Mouse (Mus musculus): ENCODE measurements around the gene Mrpl4.
"Not testable (repeated sequence)": the region's sequence is repeated elsewhere in the genome, so short reads cannot be mapped to it uniquely, and the experiment has no call there.

Mrpl4 gene

GRCm38 (mm10) chr9:20983169-20983568 lies 19.4 kb upstream of the Mrpl4 start:
- DNase-seq (ENCODE audit: extremely low spot score, low read depth, low spot score): no peak

DNA sequence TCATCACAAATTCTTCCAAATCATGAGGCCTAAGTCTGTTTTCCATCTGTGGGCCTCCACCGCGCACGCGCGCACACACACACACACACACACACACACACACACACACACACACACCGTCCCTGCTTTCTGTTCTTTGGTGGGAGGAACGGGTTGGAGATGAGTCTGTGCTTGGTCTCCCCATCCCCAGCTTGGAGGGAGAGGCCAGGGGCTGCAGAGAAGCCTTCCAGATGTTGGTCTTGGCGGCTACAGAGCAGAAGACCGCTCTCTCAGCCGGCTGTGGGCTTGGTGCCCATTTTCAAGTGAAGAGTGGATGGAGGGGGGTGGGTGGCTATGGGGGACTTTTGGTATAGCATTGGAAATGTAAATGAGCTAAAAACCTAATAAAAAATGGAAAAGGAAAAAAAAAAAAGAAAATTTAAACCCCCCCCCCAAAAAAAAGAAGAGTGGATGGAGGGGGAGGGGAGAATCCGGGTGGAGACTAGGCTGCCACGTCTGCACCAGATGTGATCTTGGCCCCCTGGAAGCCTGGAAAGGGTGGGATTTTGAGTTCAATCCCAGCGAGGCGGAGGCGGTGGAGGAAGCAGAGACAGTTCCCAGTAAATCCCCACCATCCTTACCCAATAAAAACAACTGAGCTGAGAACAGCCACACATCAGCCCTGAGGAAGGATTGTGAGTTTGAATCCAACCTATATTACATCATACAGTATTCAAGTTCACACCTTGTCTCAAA lies 15.4 kb upstream of the Mrpl4 start:
- no peak for DNase-seq (ENCODE audit: extremely low spot score, low read depth, low spot score)

GRCm38 (mm10) chr9:20987953-20988352 lies 14.6 kb upstream of the Mrpl4 start:
- DNase-seq (ENCODE audit: extremely low spot score, low read depth, low spot score): no peak

GRCm38 (mm10) chr9:20990861-20991260 lies 11.7 kb upstream of the Mrpl4 start:
- no peak for DNase-seq (ENCODE audit: extremely low spot score, low read depth, low spot score)

DNA sequence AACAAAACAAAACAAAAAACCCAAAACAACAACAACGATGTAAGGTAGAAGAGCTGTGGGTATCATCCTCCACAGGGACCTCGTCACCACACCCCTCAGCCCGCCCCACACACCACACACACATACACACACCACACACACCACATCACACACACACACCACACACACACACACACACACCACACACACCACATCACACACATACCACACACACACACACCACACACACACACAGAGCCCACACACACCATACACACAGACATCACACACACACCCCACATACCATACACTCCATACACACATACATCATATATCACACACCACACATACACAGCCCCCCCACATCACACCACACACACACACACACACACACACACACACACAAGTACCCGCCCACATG lies 11.0 kb upstream of the Mrpl4 start:
- DNase-seq (ENCODE audit: extremely low spot score, low read depth, low spot score): no peak

DNA sequence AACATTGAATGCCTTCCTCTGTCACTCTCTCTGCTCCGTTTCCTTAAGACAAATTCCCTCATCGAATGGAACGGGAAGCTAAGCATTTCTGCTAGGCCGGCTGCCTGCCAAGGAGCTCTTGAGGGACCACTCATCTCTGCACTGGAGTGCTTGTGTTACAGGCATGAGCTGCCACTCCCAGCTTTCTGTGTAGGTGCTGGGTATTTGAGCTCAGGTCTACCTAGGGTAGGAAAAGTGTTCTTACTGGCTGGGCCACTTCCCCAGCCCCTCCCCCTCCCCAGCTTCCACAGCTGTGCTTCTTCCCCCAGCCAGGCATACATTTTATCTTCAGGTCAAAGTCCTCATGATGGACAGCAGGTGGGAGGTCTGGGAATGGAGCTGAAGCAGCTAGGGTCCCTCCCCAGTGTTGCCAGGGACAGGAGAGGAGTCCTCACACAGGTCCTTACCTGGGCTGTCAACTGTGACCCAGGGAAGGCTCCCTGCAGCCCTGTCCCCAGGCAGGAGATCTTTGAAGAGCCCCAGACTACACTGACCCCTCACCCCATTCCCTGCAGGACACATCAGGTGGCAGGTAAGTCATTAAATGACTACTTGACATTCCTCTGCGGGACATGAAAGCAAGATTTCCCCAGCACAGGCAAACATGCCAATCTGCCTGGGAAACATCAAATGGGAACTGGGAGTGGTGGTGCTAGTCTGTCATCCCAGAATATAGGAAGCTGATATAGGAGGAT lies 9.2 kb upstream of the Mrpl4 start:
- no peak for DNase-seq (ENCODE audit: extremely low spot score, low read depth, low spot score)

- no peak for DNase-seq (ENCODE audit: extremely low spot score, low read depth, low spot score)
These were observed 7.5 kb upstream of the Mrpl4 start for GRCm38 (mm10) chr9:20995069-20995468.

- DNase-seq (ENCODE audit: extremely low spot score, low read depth, low spot score): no peak
These were observed 5.5 kb upstream of the Mrpl4 start for GRCm38 (mm10) chr9:20997065-20997464.

GRCm38 (mm10) chr9:20998337-20998736 lies 4.2 kb upstream of the Mrpl4 start:
- DNase-seq (ENCODE audit: extremely low spot score, low read depth, low spot score): not testable (repeated sequence)

- no peak for DNase-seq (ENCODE audit: extremely low spot score, low read depth, low spot score)
These were observed 1.7 kb upstream of the Mrpl4 start for GRCm38 (mm10) chr9:21000811-21001210.

DNA sequence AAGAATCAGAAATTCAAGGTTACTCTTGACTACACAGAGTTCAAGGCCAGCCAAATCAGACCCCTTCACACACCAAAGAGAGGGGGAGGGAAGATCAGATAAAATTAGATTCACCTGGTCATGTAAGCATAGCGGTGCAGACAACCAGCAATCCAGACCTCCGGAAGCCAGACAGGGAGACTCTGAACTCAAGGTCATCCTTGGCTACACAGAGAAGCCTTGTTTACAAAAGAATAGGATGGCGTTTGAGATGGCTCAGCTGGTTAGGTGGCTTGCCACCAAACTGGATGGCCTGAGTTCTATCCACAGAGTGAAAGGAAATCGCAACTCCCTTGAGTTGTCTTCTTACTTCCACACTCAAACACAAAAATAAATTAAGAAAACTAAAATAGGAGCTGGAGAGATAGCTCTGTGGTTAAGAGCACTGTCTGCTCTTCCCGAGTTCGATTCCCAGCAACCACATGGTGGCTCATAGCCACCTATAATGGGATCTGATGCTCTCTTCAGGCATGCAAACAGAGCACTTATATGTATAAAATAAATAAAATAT lies 812 bp upstream of the Mrpl4 start:
- no peak for DNase-seq (ENCODE audit: extremely low spot score, low read depth, low spot score)

DNA sequence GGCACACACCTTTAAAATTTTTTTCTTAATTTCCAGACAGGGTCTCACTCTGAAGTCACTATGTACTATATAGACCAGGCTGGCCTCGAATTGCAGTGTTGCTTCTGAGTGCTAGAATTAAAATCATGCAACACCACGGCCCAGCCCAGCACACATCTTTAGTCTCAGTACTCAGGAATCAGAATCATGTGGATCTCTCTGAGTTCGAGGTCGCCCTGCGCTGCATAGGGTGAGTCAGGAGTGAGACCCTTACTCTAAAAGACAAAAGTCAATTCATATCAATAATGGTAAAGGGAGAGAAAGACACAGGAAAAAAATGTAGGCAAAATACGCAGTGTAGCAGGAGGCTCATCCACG lies 290 bp upstream of the Mrpl4 start:
- no peak for DNase-seq (ENCODE audit: extremely low spot score, low read depth, low spot score)

- no peak for DNase-seq (ENCODE audit: extremely low spot score, low read depth, low spot score)
These were observed 4.9 kb downstream of the Mrpl4 start for GRCm38 (mm10) chr9:21007313-21007952.

DNA sequence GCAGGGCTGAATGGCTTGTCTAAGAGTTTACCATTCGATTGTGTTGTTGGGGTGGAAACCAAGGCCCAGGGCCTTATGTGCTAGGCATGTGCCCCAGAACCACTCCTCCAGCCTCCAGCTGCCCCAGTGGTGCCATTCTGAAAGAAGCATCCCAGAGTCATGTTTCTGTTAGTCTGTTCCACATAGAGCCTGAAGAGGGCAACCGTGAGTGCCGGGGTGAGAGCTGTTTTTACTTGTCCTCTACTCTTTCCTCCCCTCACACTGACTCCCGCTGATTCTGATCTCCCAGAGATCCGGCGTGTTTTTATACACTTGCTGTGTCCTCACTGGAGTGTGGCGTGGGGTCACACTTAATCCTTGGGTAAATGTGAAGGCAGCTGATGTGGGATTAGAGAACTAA lies 5.5 kb downstream of the Mrpl4 start:
- DNase-seq (ENCODE audit: extremely low spot score, low read depth, low spot score): no peak

DNA sequence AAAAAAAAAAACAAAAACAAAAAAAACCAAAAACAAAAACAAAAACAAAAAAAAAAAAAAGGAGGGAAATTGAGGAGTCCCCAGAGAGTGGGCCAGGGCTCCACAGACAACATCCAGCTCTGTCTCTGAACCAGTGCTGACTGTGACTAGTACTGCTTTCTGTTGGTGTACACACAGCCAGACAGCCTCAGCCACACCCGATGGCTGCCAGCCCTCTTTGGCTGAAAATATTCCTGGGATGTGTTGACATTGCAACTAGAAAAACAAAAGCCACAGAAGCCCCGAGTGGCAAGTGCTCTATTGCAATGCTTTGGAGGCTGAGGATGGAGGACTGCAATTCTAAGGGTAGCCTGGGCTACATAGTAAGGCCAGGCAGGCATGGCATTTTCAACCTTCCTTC lies 7.8 kb downstream of the Mrpl4 start:
- DNase-seq (ENCODE audit: extremely low spot score, low read depth, low spot score): no peak

GRCm38 (mm10) chr9:21010939-21011541 lies 8.5 kb downstream of the Mrpl4 start:
- not testable (repeated sequence) for DNase-seq (ENCODE audit: extremely low spot score, low read depth, low spot score)

DNA sequence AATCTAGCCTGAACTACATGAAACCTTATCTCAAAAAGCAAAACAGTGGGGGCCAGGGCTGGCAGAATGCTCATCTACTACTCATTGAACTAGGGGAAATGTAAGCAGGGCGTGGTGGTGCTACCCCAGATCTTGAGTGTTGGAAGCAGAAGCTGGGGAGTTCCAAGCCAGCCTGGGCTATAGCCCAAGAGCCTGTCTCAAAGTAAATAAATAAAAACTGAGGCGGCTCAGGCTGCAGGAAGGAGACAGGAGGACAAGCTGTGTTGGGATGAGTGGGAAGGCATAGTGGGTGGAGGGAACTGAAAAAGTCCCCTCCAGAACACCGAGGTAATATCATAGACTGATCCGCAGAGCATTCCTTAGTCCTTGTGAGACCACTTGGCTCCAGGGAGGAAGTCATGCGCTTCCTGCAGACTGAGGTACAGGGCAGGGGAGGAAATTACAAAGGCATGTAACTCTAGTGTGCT lies 9.3 kb downstream of the Mrpl4 start:
- no peak for DNase-seq (ENCODE audit: extremely low spot score, low read depth, low spot score)

- DNase-seq (ENCODE audit: extremely low spot score, low read depth, low spot score): no peak
These were observed 9.8 kb downstream of the Mrpl4 start for GRCm38 (mm10) chr9:21012368-21012767.

DNA sequence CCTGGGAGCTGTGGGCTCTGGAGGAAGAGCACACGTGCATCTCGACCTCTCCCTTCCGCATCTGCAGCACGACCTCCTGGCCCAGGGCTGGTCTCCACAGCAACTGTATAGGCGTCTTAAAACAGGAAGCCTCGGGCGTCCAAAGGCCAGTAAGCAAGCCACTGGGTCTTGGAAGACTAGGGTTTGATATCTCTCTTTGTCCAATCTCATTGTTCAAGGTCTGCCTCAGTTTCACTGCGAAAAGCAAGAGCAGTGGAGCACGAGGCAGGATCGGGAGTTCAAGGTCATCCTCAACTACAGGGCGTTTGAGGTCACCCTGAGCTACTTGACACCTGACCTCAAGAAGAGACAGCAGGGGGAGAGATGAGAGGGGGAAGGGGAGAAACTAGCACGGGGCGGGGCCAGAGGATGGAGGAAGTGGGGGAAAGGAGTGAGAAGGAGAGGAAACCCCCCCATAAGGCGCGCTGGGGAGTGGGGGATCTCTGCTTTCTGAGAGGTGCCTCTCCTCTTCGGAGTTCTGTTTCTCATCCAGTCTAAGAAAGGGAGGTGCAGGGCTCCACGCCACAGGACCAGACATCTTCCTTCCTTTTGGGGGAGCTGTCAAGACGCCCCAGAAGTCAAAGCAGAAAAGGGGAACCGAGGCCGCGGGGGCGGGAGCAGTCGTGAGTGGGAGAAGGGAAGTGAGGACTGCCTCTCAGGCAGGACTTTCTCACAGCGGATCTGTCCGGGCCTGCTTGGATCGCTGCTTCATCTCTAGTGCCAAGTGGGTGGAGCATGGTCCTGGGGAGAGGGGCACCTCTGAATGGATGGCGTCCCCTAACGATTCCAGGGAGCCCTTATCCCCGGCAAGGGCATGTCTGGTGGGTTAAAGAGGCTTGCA lies 12.4 kb downstream of the Mrpl4 start:
- no peak for DNase-seq (ENCODE audit: extremely low spot score, low read depth, low spot score)

- DNase-seq (ENCODE audit: extremely low spot score, low read depth, low spot score): no peak
These were observed 13.1 kb downstream of the Mrpl4 start, which contains the start of gene Icam1 for GRCm38 (mm10) chr9:21015571-21016130. Gene Icam1 (plus strand): TSS chr9:21015985.

Measured in hindlimb bud, embryonic 11.5 days (tissue).